Mouse (Mus musculus) left cerebral cortex, postnatal 4 days (tissue): Measurements from ENCODE around the gene Wdr20. TPM values are rescaled to one million over a fixed set of nuclear protein-coding genes. Genes with fewer than 3 reads are reported as not detected.

Experiments
- DNase-seq: peaks from one replicate; pipeline ENCODE4 v3.0.0-alpha.2; 2022
- intact Hi-C: fragments of 180-260 bp; cut with DNase I; formaldehyde crosslinking; loops from one replicate; pipeline ENCODE4 v1.15.1; 2025
- total RNA-seq, 2 experiments: library from RNA; stranded (reverse); gene quantifications; 2 replicates each; pipeline ENCODE4 v1.2.3; 2021

Wdr20 gene
- total RNA-seq, 2 experiments from 2014 or later = 37.8 to 46.8 TPM

GRCm38 (mm10) chr12:110846191-110846765 is 108.5 kb downstream of the Wdr20 start:
- intact Hi-C loops = loop anchor here (10.0 kb wide), 2 partner anchors 111 to 231 kb away; partner anchors contain the start of gene Wdr20
- DNase-seq = peak; percentile 36

- peak; percentile 85 for DNase-seq
- intact Hi-C loops = no loop called here
Observed at GRCm38 (mm10) chr12:110850010-110850928, 112.5 kb downstream of the Wdr20 start, which contains the start of gene Zfp839. TSS of gene Zfp839 (plus strand) at chr12:110850253.

GRCm38 (mm10) chr12:110850929-110851256 is 113.1 kb downstream of the Wdr20 start:
- no peak for DNase-seq
- intact Hi-C loops = no loop called here

- intact Hi-C loops = no loop called here
- no peak for DNase-seq
Observed at GRCm38 (mm10) chr12:110851414-110851813, 113.7 kb downstream of the Wdr20 start.

GRCm38 (mm10) chr12:110851923-110852322 is 114.2 kb downstream of the Wdr20 start:
- intact Hi-C loops = no loop called here
- no peak for DNase-seq

Other genes starting within 250 kb of the Wdr20 start
- 100 to 1,000 TPM; 351 to 363 TPM for gene Dync1h1, start 136.5 kb upstream of the Wdr20 start, total RNA-seq
- not detected for gene 1700001K19Rik, start 55.3 kb upstream of the Wdr20 start, total RNA-seq
- gene Hsp90aa1, start 35.2 kb upstream of the Wdr20 start, total RNA-seq = 100 to 1,000 TPM; 862 to 917 TPM
- 10 to 100 TPM; 13.2 to 16.5 TPM for gene Mok, start 103.0 kb downstream of the Wdr20 start, total RNA-seq
- 1 to 10 TPM; 7.5 to 9.2 TPM for gene Zfp839, start 112.3 kb downstream of the Wdr20 start, total RNA-seq
- 10 to 100 TPM; 64.9 to 65.8 TPM for gene Cinp, start 151.2 kb downstream of the Wdr20 start, total RNA-seq
- 10 to 100 TPM; 29.8 to 30.7 TPM for gene Tecpr2, start 151.3 kb downstream of the Wdr20 start, total RNA-seq
- 1 to 10 TPM; 4.0 to 4.2 TPM for gene Ankrd9, start 241.1 kb downstream of the Wdr20 start, total RNA-seq